Mouse (Mus musculus): ENCODE results near the gene Pik3ap1. TPM values are rescaled to one million over a fixed set of nuclear protein-coding genes. Genes with fewer than 3 reads are reported as not detected.
A peak's percentile ranks its signal among the peaks of the same experiment; 100 is the strongest.

Gene Pik3ap1
- polyA plus RNA-seq, 1 experiment = not detected

DNA sequence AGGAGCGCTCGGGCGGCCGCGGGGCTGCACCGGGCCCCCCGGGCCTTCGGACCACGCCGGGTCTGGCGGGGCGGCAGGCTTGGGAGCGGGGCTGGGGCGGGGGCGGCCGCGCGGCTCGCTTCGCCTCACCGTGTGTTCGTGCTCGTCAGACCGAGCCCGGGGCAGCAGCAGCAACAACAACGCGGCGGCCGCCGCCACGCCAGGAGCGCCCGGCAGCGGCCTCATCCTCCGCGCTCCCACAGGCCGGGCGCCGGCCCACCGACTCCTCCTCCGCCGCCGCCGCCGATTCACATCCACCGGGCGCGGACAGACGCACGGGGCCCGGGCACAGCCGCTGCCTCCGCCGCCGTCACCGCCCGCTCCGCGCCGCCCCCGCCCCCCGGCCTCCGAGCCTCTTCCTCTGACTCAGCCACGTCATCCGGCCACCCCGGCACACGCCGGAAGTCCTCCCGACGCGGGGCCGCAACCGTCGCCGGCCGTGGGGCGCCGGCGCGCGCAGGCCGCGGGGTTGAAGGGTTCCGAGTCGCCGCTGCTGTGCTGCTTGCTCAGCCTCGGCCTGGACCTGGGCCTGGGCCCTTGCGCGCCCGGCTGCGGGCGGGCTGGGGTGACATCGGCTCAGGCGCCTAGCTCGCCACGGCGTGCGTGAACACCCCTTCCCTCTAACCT lies 121.1 kb downstream of the Pik3ap1 start, which contains the start of gene Tm9sf3:
TSS of gene Tm9sf3 (minus strand) at position 368 of the 666 bp plus-strand sequence.
- H3K4me3 ChIP-seq (ENCODE audit: insufficient read depth, low read depth, low read length) = peak within 1 kb of the TSS; percentile 64
- H3K4me1 ChIP-seq (ENCODE audit: control insufficient read depth, insufficient read depth, low read length) = peaks cover 9% of the 10 kb centered on the region
- TF ChIP-seq POLR2A (IDR thresholded peaks at IDR 0.05; ENCODE audit: insufficient read depth, low read depth, low read length) = peak; percentile 95
- TF ChIP-seq CTCF (IDR thresholded peaks at IDR 0.05; ENCODE audit: insufficient read depth, low read depth, low read length) = no peak
- H3K27ac ChIP-seq (ENCODE audit: insufficient read depth, low read depth, low read length) = peak within 1 kb of the TSS; percentile 75
- under 1% methylated on average over 95 of the region's 98 CpGs for WGBS

DNA sequence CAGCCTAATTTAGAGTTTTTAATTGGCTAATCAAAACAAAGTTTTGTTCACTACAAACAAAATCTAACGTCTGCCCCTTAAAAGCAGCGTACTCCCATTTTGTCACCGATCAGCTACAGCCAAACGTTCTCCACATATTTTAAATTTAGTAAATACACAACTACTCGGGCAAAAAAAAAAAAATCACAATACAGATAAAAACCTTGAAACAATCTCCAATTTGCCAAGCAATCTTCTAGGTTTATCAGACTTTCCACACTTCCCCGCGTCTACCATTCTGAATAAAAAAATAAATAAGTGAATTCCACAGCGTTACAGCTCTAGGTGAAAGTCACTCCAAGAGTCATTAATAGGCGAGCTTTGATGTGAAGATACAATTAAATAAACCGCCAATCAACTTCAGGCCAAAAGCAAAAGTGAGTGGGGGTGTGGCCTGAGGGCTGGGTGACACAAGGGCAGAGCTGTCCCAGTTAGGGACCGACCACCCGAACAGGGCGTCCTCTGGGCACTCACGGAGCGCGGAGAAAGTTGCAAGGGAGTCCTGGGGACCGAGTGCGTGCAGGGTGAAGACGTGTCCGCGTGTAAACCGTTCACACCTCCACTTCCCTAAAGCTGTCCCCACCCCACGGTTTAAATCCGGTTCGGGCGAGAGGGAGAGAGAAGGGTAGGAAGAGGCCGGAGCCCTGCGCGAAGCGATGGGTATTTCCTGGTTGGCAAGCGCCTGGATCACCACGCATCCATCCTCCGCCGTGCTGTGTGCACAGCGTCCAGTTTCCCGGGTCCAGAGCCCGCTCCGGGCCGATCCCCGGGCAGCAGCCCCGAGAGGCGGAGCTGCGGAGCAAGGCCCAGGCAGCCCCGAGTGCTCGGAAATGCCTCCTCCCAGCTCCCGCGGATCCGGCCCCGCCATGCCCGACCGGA lies 121.9 kb downstream of the Pik3ap1 start:
- Histone ChIP-seq H3K4me1 (ENCODE audit: control insufficient read depth, insufficient read depth, low read length) (peaks cover 9% of the 10 kb centered on the region), H3K4me3 (ENCODE audit: insufficient read depth, low read depth, low read length) (peak overlapping the region; percentile 64), H3K27ac (ENCODE audit: insufficient read depth, low read depth, low read length) (no peak overlapping the region)
- under 1% methylated on average over 50 of the region's 51 CpGs for WGBS
- TF ChIP-seq CTCF (IDR thresholded peaks at IDR 0.05; ENCODE audit: insufficient read depth, low read depth, low read length) (no peak), POLR2A (IDR thresholded peaks at IDR 0.05; ENCODE audit: insufficient read depth, low read depth, low read length) (no peak; the same call in 1 of the 2 replicates)

DNA sequence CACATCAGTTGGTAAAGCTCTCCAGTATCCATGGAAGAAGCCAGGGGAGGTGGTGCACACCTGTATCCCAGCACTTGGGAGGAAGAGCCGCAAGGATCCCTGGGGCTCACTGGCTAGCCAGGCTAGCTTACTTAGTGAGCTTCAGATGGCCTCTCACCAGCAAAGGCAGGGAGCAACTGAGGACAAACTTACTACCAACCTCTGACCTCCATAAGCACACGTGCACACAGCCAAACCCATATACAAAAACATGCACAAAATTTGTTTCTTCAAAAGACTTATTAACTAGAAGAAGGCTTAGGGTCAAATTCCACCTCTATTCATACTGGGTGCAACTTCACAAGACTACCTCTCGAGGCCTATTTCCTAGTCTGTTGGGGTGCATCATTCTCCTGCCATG lies 124.2 kb downstream of the Pik3ap1 start:
- no peak overlapping the region for H3K4me3 ChIP-seq (ENCODE audit: insufficient read depth, low read depth, low read length)
- TF ChIP-seq CTCF (IDR thresholded peaks at IDR 0.05; ENCODE audit: insufficient read depth, low read depth, low read length) = no peak
- no peak for TF ChIP-seq POLR2A (IDR thresholded peaks at IDR 0.05; ENCODE audit: insufficient read depth, low read depth, low read length)
- WGBS = 88% methylated on average over 3 of the region's 3 CpGs
- no peak overlapping the region for H3K27ac ChIP-seq (ENCODE audit: insufficient read depth, low read depth, low read length)
- H3K4me1 ChIP-seq (ENCODE audit: control insufficient read depth, insufficient read depth, low read length) = peaks cover 9% of the 10 kb centered on the region

DNA sequence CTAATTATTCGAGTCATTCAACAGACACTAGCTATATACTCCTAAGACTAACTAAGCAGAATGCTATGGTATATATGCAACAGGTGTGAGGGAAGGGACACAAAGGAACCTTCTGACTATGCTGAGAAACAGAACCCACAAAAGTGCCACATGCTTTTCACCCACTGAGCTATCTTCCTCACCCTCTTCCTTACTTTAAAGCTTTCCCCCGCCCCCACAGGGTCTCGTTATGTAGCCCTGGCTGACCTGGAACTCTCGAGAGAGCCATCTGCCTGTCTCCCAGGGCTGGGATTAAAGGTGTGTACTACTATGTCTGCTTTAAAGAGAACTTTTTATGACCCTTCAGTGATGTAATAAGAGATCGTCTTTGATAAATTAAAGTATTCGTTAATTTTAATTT lies 125.6 kb downstream of the Pik3ap1 start:
- WGBS = 79% methylated on average over 6 of the region's 6 CpGs
- TF ChIP-seq CTCF (IDR thresholded peaks at IDR 0.05; ENCODE audit: insufficient read depth, low read depth, low read length) = no peak
- no peak overlapping the region for H3K27ac ChIP-seq (ENCODE audit: insufficient read depth, low read depth, low read length)

DNA sequence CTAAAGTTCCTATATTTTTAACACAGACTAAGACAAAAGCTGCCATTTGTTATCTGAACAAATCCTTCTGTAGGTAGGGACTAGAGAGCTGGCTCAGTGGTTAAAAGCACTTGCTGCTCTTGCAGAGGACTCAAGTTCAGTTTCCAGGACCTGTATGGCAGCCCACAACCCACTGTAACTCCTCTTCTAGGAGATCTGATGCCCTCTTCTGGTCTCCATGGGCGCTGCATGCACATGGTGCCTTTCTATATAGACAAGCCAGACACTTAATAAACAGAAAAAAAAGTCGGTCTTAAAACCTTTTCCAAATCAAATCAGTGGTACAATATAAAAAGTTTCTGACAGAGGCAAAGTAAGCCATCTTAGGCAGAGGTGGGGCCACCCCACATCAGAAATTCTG lies 126.2 kb downstream of the Pik3ap1 start:
- Histone ChIP-seq H3K4me1 (ENCODE audit: control insufficient read depth, insufficient read depth, low read length) (peaks cover 9% of the 10 kb centered on the region), H3K4me3 (ENCODE audit: insufficient read depth, low read depth, low read length) (no peak overlapping the region), H3K27ac (ENCODE audit: insufficient read depth, low read depth, low read length) (no peak overlapping the region)
- WGBS = 39% methylated on average over 2 of the region's 2 CpGs
- no peak for TF ChIP-seq POLR2A (IDR thresholded peaks at IDR 0.05; ENCODE audit: insufficient read depth, low read depth, low read length)
- TF ChIP-seq CTCF (IDR thresholded peaks at IDR 0.05; ENCODE audit: insufficient read depth, low read depth, low read length) = no peak

More for the DNA sequence above, 125.6 kb downstream of the Pik3ap1 start:
- H3K4me3 ChIP-seq (ENCODE audit: insufficient read depth, low read depth, low read length) = no peak overlapping the region
- H3K4me1 ChIP-seq (ENCODE audit: control insufficient read depth, insufficient read depth, low read length) = peaks cover 9% of the 10 kb centered on the region

DNA sequence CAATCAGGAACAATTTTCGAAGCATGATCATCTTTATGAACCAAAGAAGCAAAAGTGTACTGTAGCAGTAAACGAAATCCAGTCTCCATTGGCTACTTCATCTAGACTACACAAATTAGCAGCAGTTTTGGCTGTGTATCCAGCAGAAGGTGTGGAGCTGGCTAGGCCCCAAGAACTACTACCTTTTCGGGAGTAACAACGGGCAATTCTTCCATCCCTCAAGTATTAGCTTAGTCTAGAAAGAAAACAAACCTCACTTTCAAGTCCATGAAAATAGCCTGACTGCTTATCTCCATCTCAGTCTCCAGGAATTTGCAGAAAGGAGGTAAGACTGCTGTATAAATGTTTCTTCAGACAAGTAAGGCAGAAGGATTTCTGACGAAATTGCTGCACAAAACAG lies 130.3 kb downstream of the Pik3ap1 start:
- no peak for TF ChIP-seq CTCF (IDR thresholded peaks at IDR 0.05; ENCODE audit: insufficient read depth, low read depth, low read length)
- no peak for TF ChIP-seq POLR2A (IDR thresholded peaks at IDR 0.05; ENCODE audit: insufficient read depth, low read depth, low read length)
- Histone ChIP-seq H3K27ac (ENCODE audit: insufficient read depth, low read depth, low read length) (no peak overlapping the region), H3K4me3 (ENCODE audit: insufficient read depth, low read depth, low read length) (no peak overlapping the region), H3K4me1 (ENCODE audit: control insufficient read depth, insufficient read depth, low read length) (peaks cover 2% of the 10 kb centered on the region; the same call in 1 of the 2 replicates)
- 77% methylated on average over 5 of the region's 5 CpGs for WGBS

DNA sequence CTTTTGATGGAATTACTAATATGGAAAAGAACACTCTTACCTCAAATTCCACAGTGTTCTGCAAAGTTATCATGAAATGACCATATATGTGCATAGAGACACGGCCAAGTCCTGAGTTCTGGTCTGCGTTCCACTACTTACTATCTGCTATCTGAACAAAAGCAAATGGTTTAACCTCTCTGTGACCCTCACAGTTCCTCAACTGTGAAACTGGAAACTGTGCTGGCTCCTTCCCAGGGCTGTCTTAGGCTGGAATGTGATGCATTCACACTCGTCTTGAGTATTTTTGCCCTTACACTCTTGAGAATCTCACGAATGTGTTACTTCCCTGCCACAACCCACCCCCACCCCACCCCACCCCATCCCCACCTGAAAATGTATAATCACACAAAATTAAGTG lies 135.9 kb downstream of the Pik3ap1 start:
- H3K27ac ChIP-seq (ENCODE audit: insufficient read depth, low read depth, low read length) = no peak overlapping the region
- TF ChIP-seq CTCF (IDR thresholded peaks at IDR 0.05; ENCODE audit: insufficient read depth, low read depth, low read length) (no peak), POLR2A (IDR thresholded peaks at IDR 0.05; ENCODE audit: insufficient read depth, low read depth, low read length) (no peak)
- H3K4me3 ChIP-seq (ENCODE audit: insufficient read depth, low read depth, low read length) = no peak overlapping the region
- H3K4me1 ChIP-seq (ENCODE audit: control insufficient read depth, insufficient read depth, low read length) = no peaks in the 10 kb centered on the region
- 71% methylated on average over 4 of the region's 4 CpGs for WGBS

DNA sequence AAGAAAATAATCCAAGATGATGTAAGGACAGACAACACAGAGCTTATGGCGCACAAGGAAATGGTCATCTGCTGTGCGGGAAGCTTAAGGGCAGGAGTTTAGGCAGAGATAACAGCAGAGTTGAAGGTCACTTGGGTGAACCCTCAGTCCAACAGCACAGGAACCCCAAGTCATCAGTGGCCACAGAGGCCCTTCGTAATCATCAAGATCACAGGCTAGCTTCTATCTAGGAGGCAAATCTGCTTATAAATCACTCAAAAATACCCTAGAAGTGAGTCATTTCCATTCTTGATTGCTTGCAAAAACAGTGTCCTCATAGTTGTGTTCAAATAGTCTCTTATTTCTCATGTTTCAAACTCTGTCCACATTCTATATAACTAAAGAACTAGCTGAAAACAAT lies 136.6 kb downstream of the Pik3ap1 start:
- TF ChIP-seq POLR2A (IDR thresholded peaks at IDR 0.05; ENCODE audit: insufficient read depth, low read depth, low read length) = no peak
- TF ChIP-seq CTCF (IDR thresholded peaks at IDR 0.05; ENCODE audit: insufficient read depth, low read depth, low read length) = no peak
- no peak overlapping the region for H3K27ac ChIP-seq (ENCODE audit: insufficient read depth, low read depth, low read length)
- 94% methylated on average over 3 of the region's 3 CpGs for WGBS
- no peak overlapping the region for H3K4me3 ChIP-seq (ENCODE audit: insufficient read depth, low read depth, low read length)
- H3K4me1 ChIP-seq (ENCODE audit: control insufficient read depth, insufficient read depth, low read length) = no peaks in the 10 kb centered on the region

DNA sequence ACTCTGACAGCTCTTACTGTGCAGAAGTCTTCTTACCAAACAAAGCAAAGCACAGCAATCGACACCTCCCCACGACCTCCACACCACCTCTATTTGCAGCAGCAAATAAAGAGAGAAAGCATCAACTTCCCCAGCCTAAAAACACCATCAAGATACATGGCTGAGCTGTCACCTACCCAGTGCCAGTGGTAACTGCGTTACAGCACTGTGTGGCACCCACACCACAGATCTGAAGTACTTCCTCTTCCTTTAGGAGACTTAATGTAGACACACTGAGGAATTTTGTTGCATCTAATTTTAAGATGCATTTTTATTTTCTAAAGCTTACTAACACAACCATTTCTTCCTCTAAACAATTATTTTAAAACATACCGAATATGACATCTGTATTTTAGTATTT lies 138.6 kb downstream of the Pik3ap1 start:
- Histone ChIP-seq H3K4me3 (ENCODE audit: insufficient read depth, low read depth, low read length) (no peak overlapping the region), H3K27ac (ENCODE audit: insufficient read depth, low read depth, low read length) (no peak overlapping the region), H3K4me1 (ENCODE audit: control insufficient read depth, insufficient read depth, low read length) (no peaks in the 10 kb centered on the region)
- 88% methylated on average over 4 of the region's 4 CpGs for whole genome bisulfite sequencing
- TF ChIP-seq POLR2A (IDR thresholded peaks at IDR 0.05; ENCODE audit: insufficient read depth, low read depth, low read length) (no peak), CTCF (IDR thresholded peaks at IDR 0.05; ENCODE audit: insufficient read depth, low read depth, low read length) (no peak)

All from olfactory bulb, adult 2 months (tissue).